Mouse (Mus musculus) frontal cortex, postnatal 25 days (tissue): Measurements from ENCODE around the gene Hmgcl.
"Not testable (repeated sequence)": the region's sequence is repeated elsewhere in the genome, so short reads cannot be mapped to it uniquely, and the experiment has no call there.

Source experiments
- DNase-seq, 2 experiments: peaks; one replicate each; pipeline ENCODE4 v3.0.0; 2022; ENCODE audit warnings: low spot score in 2 of 2

The Hmgcl gene

DNA sequence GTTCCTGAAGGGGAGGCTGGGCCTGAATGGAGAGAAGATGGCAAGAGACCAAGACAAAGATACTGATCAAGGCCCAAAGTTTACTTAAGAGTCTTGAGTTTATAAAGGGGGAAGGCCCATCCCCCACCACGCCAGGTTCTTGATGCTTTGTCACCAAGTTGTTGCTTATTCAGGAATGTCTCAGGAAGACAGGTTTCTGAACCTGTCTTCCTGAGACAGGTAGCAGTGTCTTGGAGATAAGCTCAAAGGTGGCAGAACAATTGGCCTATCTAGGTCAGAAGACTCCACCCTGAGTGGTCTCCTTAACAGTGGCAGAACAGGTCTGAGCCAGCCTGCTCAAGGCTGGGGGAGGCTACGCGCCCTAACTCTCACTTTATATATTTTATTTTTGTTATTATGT lies 19.4 kb upstream of the Hmgcl start:
- no peak for DNase-seq

DNA sequence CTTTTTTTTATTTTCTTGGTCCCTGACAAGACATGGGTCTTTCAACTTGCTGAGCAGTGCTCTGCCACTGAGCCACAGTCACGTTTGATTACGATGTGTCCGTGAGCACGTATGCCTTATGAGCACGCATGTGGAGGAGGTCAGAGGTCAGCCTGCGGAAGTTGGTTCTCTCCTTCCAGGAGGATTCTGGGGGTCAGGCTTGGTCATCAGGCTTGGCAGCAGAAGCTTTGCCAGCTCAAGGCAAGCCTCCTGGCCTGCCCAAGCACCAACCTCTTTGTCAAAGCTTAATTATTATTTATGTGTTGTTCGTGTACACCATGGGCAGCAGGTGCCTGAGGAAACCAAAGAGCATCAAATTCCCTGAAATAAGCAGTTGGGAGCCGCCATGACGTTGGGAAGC lies 17.9 kb upstream of the Hmgcl start:
- DNase-seq: no peak

DNA sequence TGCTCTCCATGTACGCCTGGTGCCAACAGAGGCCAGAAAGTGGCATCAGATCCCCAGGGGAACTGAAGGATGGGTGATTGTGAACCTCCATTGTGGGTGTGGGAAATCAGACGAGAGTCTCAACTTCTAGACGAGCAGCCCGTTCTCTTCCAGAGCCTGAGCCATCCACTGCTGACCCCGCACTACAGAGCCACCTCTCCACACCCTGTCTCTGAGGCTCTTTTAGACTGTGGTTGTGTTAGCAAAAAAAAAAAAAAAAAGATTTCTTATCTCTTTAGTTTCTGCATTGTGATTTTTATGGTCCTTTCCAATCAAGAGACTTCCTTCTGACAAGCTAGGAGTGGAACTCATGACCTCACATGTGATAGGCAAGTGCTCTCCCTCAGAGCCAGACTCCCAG lies 16.8 kb upstream of the Hmgcl start:
- no peak for DNase-seq

DNA sequence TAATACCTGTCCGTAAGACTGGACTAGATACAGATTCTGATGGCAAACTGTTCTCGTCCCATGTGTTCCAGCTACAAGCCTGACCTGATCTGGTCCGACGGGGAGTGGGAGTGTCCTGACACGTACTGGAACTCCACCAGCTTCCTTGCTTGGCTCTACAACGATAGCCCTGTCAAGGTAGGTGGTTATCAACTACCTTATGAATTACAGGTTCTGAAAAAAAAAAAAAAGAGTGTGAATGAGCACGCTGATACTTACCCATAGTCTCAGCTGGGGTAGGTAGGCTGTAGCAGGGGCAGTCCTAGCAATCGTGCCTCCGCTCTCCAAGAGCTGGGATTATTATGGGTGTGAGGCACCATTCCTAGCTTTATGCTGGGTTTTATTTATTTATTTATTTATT lies 16.4 kb upstream of the Hmgcl start:
- DNase-seq: no peak

DNA sequence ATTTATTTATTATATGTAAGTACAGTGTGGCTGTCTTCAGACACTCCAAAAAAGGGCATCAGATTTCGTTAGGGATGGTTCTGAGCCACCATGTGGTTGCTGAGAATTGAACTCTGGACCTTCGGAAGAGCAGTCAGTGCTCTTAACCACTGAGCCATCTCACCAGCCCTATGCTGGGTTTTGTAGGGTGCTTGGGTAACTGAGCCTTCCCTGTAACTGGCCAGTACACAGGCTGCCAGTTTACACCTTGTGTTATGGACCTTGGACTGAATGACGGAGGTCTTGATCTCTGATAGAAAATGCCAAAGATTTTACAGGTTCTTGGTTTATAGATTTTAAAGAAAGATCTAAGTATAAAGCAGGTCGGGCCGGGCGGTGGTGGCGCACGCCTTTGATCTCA lies 16.0 kb upstream of the Hmgcl start:
- no peak for DNase-seq

DNA sequence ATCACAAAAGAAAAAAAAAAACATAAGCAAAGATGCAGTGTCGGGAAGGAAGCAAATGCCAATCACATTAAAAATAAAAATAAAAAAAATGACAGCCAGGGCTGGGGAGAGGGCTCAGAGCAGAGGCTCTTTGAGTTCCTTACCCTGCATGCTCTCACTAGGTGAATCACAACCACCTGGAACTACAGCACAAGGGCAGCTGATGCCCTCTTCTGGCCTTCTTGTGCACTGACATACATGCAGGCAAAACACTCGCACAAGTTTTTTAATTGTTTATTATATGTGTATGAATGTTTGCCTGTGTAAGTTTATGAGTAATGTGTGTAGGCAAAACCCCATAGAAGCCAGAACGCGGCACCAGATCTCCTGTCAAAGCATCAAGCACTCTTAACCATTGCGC lies 14.4 kb upstream of the Hmgcl start:
- DNase-seq: no peak

DNA sequence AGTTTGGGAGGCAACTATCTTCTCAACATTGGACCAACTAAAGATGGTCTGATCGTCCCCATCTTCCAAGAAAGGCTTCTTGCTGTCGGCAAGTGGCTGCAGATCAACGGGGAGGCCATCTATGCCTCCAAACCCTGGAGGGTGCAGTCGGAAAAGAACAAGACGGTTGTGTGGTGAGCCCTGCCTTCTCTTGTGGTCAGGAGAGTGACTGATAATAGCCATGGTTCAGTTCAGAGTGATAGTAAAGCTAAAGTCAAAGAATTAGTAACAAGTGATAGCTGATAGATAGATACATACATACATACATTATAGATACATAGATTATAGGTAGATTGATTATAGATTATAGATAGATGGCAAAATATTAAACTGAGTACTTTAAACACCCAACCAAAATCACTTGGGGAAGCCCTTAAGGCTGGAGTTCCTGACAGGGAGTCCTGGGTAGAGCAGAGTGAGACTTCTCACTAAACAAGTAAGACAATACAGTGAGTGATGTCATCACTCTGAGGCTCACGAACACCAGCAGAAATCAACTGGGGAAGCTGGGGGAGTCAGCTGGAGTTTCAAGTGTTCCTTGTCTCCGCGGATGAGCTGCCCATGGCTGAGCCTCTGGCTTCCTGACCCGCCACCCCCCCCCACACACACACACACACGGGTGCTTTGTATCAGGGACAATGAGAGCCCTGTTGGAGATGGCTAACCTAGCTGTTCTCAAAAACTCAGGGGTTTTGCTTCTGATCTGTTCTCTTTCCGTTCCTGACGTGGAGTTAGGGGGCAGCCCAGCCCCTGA lies 11.3 kb upstream of the Hmgcl start:
- no peak for DNase-seq

DNA sequence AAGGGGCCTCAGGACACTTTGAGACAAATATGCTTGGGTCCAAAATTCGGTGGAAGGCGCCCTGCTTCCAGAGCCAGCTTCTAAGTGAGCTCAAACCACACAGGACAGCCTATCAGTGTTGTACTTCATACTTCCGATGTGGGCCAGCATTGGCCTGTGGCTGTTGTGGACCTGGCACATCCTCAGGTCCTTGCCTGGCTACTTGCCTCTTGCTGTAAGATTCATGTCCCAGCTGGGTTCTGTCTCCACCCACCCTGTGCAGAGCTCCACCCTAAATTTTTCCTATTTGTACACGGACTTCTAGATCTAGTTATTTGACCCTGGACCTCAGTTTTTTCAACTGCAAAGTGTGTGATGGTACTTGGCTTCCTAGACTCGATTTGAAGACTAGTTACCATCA lies 10.7 kb upstream of the Hmgcl start:
- DNase-seq: no peak

DNA sequence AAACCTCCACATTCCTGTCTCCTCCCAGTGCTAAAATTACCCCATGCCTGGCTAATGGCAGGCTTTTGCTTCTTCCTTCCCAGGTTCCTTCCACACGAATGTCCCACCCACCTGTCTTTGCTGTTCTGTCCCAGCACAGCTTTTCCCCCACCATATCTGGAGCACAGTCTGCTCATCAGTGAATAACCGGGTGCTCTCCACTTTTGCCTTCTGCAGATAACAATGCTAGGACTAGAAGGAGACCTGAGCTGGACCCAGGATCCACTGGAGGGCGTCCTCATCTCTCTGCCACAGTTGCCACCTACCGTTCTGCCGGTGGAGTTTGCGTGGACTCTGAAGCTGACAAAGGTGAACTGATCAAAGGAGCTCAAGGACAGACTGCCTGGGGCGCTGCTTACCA lies 7.4 kb upstream of the Hmgcl start:
- no peak for DNase-seq

DNA sequence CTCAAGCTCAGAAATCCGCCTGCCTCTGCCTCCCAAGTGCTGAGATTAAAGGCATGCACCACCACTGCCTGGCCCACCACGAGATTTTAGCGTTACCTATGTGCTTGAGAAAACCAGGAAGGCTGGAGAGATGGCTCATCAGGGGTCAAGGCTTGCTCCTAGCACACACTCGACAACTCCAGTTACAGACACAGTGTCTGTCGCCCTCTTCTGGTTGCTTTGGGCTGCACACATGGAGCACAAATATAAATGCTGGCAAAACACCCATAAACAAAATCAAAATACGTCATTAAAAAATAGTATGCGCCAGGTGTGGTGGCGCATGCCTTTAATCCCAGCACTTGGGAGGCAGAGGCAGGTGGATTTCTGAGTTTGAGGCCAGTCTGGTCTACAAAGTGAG lies 5.2 kb upstream of the Hmgcl start:
- DNase-seq: not testable (repeated sequence)

DNA sequence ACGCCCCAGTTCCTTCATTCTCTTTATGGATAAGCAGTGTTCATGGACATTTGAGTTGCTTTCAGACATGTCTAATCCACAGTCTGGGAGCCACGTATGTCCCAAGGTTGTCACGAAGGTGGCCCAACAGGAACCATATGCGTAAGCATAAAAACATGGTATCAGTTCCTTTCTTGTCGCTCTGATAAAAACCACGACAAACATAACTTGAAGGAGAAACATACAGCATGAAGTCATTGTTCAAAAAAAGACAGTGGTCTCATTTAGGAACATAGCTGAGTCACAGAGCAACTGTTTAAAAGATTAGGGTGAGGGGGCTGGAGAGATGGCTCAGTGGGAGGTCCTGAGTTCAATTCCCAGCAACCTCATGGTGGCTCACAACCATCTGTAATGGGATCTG lies 4.1 kb upstream of the Hmgcl start:
- no peak for DNase-seq

DNA sequence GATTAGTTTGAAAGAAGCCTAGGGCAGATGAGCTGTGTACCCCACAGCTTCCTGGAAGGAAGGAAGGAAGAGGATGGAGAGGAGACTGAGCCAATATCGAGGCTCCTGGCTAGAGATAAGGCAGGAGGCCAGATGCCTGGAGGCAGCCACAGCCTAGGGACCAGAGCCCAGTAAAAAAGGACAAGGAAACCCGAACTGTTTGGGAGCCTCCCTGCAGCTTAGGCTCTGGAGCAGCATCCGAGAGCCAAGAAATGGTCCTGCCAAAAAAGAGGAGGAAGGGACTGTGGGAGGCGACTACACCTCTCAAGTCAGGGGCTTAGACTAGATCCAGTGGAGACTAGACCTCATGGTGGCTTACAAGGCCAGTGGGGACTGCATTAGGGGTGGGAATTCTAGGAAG lies 2.9 kb upstream of the Hmgcl start:
- DNase-seq: no peak

DNA sequence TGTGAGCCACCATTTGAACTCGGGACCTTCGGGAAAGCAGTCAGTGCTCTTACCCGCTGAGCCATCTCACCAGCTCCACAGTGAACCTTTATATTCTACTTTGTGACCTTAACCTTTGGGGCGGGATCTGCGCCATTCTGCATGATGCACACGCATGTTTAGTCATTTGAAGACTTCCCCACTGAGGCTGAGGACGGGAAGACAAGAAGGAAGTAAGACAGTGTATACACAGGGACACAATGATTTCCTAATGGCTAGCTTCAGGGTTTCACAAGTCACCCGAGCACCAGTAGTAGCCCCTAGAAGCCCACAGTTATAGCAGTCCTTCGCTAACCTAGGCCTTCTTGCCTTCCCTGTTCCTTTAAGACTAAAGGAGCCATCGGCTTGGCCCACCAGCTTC lies 542 bp upstream of the Hmgcl start:
- no peak for DNase-seq

DNA sequence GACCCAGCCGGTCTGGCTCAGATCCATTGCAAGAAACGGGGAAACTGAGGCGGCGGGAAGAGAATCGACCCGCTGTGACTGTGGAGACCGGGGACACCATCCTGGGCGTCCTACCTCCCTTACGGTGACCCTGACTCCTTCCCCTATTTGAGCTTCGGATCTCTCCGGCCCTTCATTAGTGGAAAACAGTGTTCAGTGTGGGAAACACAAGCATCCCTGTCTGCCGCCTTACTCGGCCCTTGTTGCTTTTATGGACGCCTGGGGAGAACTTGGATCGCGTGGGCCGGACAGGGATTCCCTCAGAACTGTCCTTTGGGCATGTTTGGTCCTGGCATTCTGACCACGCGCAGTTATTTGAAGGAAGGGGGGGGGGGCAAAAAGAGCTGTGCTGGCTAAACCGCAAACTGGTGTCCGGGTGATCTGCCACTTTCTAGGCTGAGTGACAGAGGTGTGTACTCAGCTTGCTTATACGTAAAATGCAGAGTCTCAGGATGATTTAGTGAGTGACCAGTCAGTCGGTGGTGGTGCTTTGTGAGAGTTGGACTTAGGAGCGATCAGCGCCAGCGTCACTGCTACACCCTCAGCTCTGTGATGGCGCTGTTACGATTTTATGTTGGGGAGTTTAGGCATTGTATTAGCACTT lies 532 bp downstream of the Hmgcl start:
- DNase-seq: no peak

DNA sequence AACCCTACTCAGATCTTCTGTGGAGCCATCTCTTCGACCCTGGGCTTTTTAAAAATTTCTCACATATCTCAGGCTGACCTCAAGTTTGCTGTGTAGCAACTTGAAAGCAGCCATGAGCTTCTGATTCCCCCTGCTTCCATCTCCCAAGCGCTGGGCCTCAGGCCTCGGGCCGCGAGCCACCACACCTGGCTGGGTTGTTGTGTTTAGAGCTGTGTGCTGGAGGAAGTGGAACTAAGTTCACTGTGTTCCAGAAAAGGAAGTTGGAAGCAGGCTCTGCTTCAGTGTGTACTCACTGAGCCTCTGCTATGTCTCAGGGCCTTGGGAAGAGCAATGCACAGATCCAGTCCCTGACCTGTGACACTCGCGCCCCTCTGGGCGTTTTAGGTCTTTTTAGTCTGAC lies 1.9 kb downstream of the Hmgcl start:
- DNase-seq: no peak

DNA sequence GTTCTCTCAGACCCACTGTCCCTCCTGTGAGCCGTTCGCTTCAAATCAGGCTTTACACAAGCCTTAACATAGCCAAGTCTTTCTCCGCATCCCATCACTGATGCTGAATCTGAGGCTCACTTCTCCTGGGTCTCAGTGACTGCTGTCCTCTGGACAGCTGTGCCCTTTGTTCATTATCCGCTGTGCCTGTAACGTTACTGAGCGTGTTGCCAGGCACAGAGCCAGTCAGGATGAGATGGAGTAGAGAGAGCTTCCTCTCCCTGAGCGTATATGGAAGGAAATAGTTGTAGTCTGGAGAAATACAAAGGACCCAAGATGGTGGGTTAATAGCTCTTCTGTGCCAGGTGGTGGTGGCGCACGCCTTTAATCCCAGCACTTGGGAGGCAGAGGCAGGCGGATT lies 3.2 kb downstream of the Hmgcl start:
- DNase-seq: no peak

DNA sequence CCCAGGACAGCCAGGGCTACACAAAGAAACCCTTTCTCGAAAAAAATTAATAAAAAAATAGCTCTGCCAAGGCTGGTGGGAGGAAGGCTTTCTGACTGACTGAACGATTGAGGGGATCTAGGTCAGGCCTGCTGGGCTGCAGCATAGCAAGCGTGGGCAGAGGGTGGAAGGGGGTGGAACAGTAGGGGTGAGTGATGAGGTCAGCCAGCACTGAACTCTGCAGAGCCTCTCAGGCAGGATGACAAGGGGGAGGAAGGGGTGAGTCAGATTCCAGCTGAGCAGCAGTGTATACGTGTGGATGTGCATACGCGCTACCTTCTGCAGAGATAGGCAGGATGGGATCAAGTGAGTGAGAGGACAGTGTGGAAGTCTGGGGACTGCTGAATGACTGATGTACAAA lies 3.7 kb downstream of the Hmgcl start:
- no peak for DNase-seq

DNA sequence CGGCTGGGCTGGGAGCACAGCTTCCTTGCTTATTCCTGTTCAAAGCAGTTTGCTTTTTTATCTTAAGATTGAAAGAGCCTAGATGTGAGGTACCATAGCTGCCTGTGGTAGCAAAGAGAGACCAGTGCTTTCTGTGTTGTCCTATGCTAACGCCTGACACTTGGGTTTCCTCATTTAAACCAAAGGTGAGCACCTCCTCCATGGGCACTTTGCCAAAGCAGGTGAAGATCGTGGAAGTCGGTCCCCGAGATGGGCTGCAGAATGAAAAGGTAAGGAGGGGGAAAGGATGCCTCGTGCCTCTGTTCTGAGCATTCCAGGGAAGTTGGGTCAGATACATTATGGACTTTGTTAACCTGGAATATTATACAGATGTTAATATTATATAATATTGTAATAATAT lies 4.1 kb downstream of the Hmgcl start:
- no peak for DNase-seq

DNA sequence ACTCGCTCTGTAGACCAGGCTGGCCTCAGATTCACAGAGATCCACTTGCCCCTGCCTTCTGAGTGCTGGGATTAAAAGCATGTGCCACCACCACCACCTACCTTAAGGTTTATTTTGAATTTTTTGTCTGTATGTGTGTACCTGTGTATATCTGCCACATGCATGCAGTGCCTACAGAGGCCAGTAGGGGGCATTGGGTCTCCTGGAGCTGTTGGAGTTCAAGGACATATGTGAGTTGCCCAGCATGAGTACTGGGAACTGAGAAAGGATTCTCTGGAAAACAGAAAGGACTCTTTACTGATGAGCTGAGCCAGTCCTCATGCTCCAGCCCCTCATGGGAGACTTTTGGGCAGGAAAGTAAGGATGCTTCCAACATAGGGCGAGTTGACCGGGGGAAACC lies 5.3 kb downstream of the Hmgcl start:
- no peak for DNase-seq

DNA sequence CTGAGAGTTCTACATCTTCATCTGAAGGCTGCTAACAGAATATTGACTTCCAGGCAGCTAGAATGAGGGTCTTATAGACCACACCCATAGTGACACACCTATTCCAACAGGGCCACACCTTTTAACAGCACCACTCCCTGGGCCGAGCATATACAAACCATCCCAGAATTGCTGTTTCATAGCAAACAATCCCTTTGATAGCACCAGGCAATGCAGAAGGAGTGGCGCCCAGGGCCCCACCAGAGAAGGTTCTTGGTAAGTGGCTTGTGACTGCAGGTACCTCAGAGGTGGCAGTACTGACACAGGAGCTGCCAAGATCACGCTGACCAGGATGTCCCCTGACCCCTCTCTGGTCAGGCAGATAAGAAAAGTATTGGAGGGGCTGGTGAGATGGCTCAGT lies 6.9 kb downstream of the Hmgcl start:
- no peak for DNase-seq

DNA sequence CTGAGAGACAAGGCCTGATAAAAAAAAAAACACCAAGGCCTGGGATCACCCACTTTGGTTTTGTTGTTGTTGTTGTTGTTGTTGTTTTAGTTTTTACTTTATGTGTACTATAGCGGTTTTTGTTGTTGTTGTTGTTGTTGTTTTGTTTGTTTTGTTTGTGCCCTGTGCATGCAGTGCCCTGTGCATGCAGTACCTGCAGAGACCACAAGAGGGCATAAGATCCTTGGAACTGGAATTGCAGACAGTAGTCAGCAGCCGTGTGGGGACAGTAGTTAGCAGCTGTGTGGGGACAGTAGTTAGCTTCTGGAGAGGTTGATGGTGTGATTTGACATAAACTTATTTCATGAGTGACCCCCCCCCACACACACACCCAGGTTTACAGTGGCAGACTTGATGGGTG lies 8.0 kb downstream of the Hmgcl start:
- peak; percentile 67 to 74 for DNase-seq

DNA sequence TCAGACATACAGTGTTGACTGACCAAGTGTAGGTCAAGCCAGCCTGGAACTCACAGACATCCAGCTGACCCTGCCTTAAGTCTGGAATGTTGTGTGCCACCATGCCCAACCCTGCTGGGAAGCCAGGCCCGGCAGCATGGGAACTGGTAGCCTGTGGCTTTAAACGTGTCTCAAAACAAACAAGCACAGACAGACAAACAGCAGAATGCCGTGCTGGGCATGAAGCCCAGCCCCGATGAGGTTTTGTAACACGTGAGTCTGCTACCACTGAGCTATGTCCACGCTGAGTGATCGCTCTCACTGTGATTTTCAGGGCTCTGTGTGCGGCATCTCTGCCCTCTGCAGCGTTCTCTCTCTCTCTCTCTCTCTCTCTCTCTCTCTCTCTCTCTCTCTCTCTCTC lies 9.6 kb downstream of the Hmgcl start:
- no peak for DNase-seq

DNA sequence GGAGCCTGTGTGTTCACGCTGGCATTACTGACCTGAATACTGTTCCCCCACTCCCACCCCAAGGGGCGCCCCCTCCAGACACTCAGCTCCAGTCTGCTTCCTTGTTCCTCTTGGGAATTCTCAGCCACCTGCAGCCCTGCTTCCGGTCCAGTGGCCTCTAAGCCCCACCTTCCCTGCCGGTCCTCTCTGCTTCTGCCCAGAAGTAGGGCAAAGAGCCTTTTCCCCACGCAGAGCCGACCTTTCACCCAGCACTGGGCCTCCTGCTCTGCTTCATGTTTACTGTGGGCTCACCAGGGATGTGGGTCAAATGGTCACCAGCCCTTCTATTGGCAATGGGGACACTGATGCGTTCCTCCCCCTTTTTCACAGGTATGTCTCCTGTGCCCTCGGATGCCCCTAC lies 12.1 kb downstream of the Hmgcl start:
- DNase-seq: no peak

DNA sequence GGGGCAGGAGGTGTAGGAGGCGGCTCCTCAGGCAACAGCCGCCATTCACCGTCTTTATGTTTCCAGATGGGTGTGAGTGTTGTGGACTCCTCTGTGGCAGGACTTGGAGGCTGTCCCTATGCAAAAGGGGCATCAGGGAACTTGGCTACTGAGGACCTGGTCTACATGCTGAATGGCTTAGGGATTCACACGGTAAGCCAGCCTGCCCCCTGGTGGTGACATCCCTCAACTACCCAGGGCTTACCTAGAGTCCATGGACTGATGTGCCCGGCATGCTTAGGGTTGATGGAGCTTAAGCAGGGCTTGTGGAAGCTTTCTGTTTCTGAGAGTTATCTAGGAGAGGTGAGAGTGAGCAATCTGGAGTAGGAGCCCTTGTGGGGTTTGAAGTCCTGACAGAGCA lies 14.5 kb downstream of the Hmgcl start:
- DNase-seq: peak; percentile 77 to 79
